Comparison of ENCODE assay signal across 8 mouse cellular contexts in genomic region chr17:20944985-20945891, GRCm38 (mm10). TPM values are rescaled to one million over a fixed set of nuclear protein-coding genes. Genes with fewer than 3 reads are reported as not detected.
DNase-seq lines count a peak whose midpoint lies in the region; ATAC-seq lines count a peak whose summit lies in the region.

Gene Ppp2r1a (plus strand): TSS chr17:20945311.

- H3K9me3 ChIP-seq in hindbrain, embryonic 16.5 days (ENCODE audit: control insufficient read depth, low read length): no peaks in the 10 kb centered on the region

- peak within 1 kb of the TSS; percentile 91 for H3K9ac ChIP-seq in hindbrain, embryonic 16.5 days (ENCODE audit: low read depth, low read length)

- peaks cover 31% of the 10 kb centered on the region for H3K4me1 ChIP-seq in hindbrain, embryonic 16.5 days (ENCODE audit: control insufficient read depth, insufficient read depth, low read depth, low read length)

- H3K36me3 ChIP-seq in hindbrain, embryonic 16.5 days (ENCODE audit: control insufficient read depth, insufficient read depth, low read length): no peaks in the 10 kb centered on the region
- H3K36me3 ChIP-seq in macrophage (ENCODE audit: inconsistent target): no peaks in the 10 kb centered on the region

- peak; percentile 99 for ATAC-seq in hindbrain, embryonic 16.5 days

- H3K27me3 ChIP-seq in hindbrain, embryonic 16.5 days (replicated peaks; ENCODE audit: control insufficient read depth, insufficient read depth, low read length): no peaks in the 10 kb centered on the region

- H3K4me2 ChIP-seq in hindbrain, embryonic 16.5 days (ENCODE audit: low read length): peak within 1 kb of the TSS; percentile 90

- H3K27ac ChIP-seq in hindbrain, embryonic 16.5 days (ENCODE audit: low read depth, low read length): peak within 1 kb of the TSS; percentile 98
- H3K27ac ChIP-seq in macrophage: peak within 1 kb of the TSS; percentile 84

- under 1% methylated on average over 65 of the region's 69 CpGs for WGBS in hindbrain, embryonic 16.5 days
- WGBS in macrophage (ENCODE audit: missing documents): under 1% methylated on average over 52 of the region's 69 CpGs

- H3K79me2 ChIP-seq in macrophage (ENCODE audit: inconsistent target): peaks cover 48% of the 10 kb centered on the region

- DNase-seq in WW6 (ENCODE audit: low read depth, low spot score): peak; percentile 97
- peak; percentile 96 to 98 for DNase-seq in cerebellum, postnatal 4 days (ENCODE audit: low spot score in 2 of 2)
- DNase-seq in gastrocnemius, adult 18-20 months (ENCODE audit: low spot score): peak; percentile 100
- DNase-seq in left cerebral cortex, adult 18-20 months (ENCODE audit: low spot score in 2 of 2): peak; percentile 97 to 99
- peak; percentile 100 for DNase-seq in right cerebral cortex, adult 18-20 months
- peak; percentile 94 for DNase-seq in urinary bladder, postnatal 10 days (ENCODE audit: low spot score)

- H3K4me3 ChIP-seq in hindbrain, embryonic 16.5 days (ENCODE audit: low read length): peak within 1 kb of the TSS; percentile 64
- H3K4me3 ChIP-seq in macrophage (ENCODE audit: inconsistent target): peak within 1 kb of the TSS; percentile 87

RNA-seq across cellular contexts. Expression of gene Ppp2r1a, which starts in this region (rescaled TPM):
- total RNA-seq in gastrocnemius, adult 18-20 months (2021): 100 to 1,000 TPM in 1 of 2 experiments, 10 to 100 TPM in 1; 94.8 to 112 TPM
- 855 and 880 TPM in 2 replicates for polyA plus RNA-seq in hindbrain, embryonic 16.5 days (2015; fragmentation: Nextera tagmentation; extraction: Ambion mirVana)
- 100 to 1,000 TPM; 549 to 588 TPM for total RNA-seq in left cerebral cortex, adult 18-20 months (2021)
- total RNA-seq in macrophage (2018; cell fraction: chromatin; rRNA removed): 100 to 1,000 TPM in 14 of 26 experiments, 10 to 100 TPM in 12; 57.7 to 147 (median 102) TPM
- total RNA-seq in macrophage (2018; cell fraction: cytosol; rRNA removed): 100 to 1,000 TPM; 184 to 258 (median 228) TPM
- 100 to 1,000 TPM in 23 of 26 experiments, 10 to 100 TPM in 3; 83.9 to 281 (median 149) TPM for total RNA-seq in macrophage (2018; cell fraction: nucleus; rRNA removed)
- polyA plus RNA-seq in macrophage (2018): 155 to 220 TPM (median 207 TPM) in 3 replicates

Comparison
In these comparisons a context has a peak if more than half of its experiments do, and no peak if none do; other contexts are left out.
1. Peak in every context shown above with its lines: DNase-seq, ATAC-seq, H3K4me3 ChIP-seq and H3K27ac ChIP-seq.
2. RNA of gene Ppp2r1a (total RNA-seq): 549 to 588 TPM in left cerebral cortex, adult 18-20 months; 94.8 to 112 TPM in gastrocnemius, adult 18-20 months; every median in the first group is over 4 times any median in the second.